Mouse (Mus musculus): ENCODE data around the gene Ei24.

The Ei24 gene

DNA sequence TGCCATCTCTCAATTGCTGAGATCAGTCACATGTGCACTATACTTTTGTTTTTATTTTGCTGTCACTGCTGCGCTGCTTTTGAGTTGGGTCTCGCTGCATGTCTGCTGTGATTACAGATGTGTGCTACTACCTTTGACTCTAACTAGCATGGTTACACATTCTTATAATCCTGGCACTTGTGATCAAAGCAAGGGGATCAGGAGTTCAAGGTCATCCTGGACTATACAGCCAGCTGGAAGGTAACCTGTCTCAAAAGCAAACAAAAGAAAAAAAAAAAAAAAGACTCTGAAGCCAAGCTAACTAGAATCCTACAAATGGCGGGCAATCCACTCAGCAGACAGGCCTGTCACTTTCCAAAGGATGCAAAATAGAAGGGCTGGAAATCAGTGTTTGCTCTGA, 5.0 kb downstream of the Ei24 start:
- no peak for DNase-seq (ENCODE audit: low read depth)

GRCm38 (mm10) chr9:36783921-36784320, 13.3 kb downstream of the Ei24 start:
- no peak for DNase-seq (ENCODE audit: low read depth)

DNA sequence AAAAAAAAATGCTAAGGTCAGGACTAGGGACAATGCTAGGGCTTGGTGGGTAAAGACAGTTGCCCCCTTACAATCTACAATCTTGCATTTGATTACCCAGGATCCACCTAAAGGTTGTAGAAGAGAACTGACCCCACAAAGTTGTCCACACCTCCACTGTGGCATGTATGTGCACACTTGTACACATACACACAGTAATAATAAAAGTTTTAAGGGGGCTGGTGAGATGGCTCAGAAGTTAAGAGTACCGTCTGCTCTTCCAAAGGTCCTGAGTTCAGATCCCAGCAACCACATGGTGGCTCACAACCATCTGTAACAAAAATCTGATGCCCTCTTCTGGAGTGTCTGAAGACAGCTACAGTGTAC, 28.2 kb downstream of the Ei24 start:
- no peak for DNase-seq (ENCODE audit: low read depth)

DNA sequence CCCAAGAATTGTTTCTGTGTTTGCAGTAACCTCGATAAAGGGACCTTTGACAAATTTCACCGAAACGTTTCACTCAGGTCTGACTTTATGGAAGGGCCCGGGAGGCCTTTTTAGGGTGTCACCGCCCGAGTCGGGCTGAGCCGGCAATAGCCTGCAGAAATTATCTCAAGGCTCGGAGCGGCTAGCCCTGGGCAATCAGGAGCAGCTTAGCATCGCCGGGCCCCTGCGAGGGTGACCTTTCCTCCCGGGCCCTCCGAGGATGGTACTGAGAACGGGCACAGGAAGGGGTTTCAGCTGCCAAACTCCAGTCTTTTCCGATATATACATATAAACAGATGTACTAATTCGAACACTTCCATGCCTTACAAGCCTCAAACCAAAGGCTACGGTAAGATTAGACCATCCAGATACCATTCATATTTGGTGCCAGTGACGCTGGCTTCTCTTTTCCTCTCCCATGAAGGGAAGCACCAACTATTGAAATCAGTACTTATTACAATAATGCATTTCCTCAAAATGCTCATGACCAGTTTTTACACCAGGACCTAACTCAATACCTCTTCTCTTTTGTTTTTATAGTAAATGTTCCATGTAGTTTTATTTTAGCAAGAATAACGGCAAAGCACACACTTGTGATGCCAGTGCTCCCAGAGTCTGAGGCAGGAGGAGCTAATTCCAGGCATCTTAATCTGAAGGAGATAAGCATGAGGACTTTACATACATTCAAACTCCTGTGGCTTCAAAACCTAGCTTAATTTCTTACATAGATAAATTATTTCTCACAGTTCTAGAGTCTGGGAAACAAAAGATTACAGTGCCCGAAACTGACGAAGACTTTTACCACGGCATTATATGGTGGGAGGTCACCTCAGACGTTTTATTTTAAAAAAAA, 28.8 kb downstream of the Ei24 start:
- DNase-seq (ENCODE audit: low read depth) = no peak

DNA sequence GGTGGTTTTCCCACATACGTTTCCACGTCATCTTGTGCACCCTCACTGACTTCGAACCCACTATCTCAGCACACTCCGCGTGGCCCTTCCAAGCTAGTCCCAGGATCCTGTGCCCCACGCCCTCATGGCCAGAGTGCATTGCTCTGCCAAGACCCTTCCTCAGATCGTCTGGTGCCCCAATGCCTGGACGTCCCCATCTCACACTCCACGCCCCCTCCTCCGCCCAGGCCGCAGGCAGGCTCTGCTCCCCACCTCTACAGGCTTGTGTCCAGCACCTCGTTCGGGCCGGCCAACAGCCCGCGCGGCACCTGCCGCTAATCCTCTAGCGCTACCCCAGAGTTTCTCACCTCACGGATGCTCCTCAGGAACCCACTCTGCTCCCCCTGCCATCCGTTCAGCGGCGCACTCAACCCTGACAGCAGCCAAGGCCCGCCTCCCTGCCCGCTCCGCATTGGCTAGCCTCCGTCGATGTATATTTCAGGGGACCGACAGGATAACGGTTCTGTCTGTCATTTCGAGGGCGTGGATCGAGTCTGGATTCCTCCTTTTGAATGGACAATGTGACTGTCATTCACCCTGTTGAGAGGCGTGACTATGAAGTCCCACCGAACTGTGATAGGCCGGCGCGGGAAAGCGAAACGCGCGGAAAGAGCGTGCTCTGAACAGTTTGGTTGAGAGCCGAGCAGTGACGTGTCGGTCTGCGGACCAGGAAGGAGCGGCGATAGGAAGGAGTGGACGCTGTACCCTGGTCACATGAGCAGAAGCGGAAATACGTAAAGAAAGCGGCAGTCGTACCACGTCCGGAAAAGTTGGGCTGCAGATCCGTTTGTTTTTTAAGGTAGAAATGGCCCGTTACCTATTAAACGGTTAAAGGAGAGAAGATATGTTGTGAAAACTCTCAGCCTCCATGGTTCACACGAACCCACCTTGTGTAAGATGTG, 29.7 kb downstream of the Ei24 start, which contains the start of gene Stt3a:
TSS of gene Stt3a (minus strand) at position 477 of the 941 bp plus-strand sequence.
- DNase-seq (ENCODE audit: low read depth) = peak; percentile 100

- no peak for DNase-seq (ENCODE audit: low read depth)
Measured at GRCm38 (mm10) chr9:36764378-36764777, 32.8 kb downstream of the Ei24 start.
